Mouse (Mus musculus): ENCODE measurements around the gene Pdlim5.

- TF ChIP-seq TAL1 (IDR thresholded peaks at IDR 0.05; ENCODE audit: low read length) (no peak), GATA1 (IDR thresholded peaks at IDR 0.05; ENCODE audit: low read length) (no peak)
Measured at GRCm38 (mm10) chr3:142442161-142442560, 46.7 kb upstream of the Pdlim5 start.

Data from erythroblast, embryonic 14.5 days (primary cell).